Mouse (Mus musculus): Measurements from ENCODE around the gene Lrrc40. TPM values are rescaled to one million over a fixed set of nuclear protein-coding genes. Genes with fewer than 3 reads are reported as not detected.

Gene Lrrc40
- 10 to 100 TPM; 21.6 to 23.7 TPM for polyA plus RNA-seq (2017; shearing (Covaris generic))

GRCm38 (mm10) chr3:158036329-158036988 is at the start of gene Lrrc40, which contains the start of gene Srsf11:
TSS of gene Lrrc40 (plus strand) at chr3:158036662.
TSS of gene Srsf11 (minus strand) at chr3:158036639.

Other genes starting within 250 kb of the Lrrc40 start
- under 1 TPM in 1 of 2 experiments, not detected in 1; 0.29 TPM for gene Cth, start 111.6 kb upstream of the Lrrc40 start, polyA plus RNA-seq (2017; shearing (Covaris generic))
- gene Ankrd13c, start 89.4 kb upstream of the Lrrc40 start, polyA plus RNA-seq (2017; shearing (Covaris generic)): 10 to 100 TPM; 41.8 to 43.5 TPM
- 100 to 1,000 TPM; 257 to 344 TPM for gene Srsf11, start within 50 bp of the Lrrc40 start, polyA plus RNA-seq (2017; shearing (Covaris generic))